In the genomic region with DNA sequence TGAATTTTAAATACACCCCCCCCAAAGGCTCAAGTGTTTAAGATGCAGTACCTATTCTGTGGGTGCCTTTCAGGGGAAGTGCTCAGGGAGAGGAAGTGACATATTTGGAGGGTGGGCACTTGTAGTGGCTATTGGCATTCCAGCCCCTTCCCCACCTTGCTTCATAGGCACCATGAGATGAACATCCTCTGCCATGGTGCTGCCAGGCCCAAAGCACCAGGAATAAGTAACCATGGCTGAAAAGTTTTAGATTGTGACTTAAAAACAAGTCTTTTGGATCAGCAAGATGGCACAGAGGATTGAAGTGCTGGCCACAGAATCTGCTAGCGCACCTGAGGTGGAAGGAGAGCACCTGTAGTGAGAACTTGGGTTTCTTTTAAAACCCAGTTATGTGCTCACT, we compare ENCODE assay signal across 13 mouse cellular contexts.
"Had no signal": no experiment of that assay in that cellular context is flagged by ENCODE, and none has a peak within 500 bp of the region (broad histone marks: within the 10 kb centered on the region; RNA-seq: fewer than 3 reads in every experiment).

No protein-coding gene starts in this region.

- H3K27me3 ChIP-seq: embryonic facial prominence, embryonic 12.5 days; embryonic facial prominence, embryonic 13.5 days; embryonic facial prominence, embryonic 15.5 days; forebrain, embryonic 12.5 days; forebrain, embryonic 13.5 days; forebrain, embryonic 15.5 days had no signal

- H3K4me1 ChIP-seq: embryonic facial prominence, embryonic 10.5 days; embryonic facial prominence, embryonic 12.5 days; embryonic facial prominence, embryonic 13.5 days; embryonic facial prominence, embryonic 15.5 days; forebrain, embryonic 10.5 days; forebrain, embryonic 12.5 days; forebrain, embryonic 13.5 days; forebrain, embryonic 15.5 days had no signal

- H3K4me3 ChIP-seq: embryonic facial prominence, embryonic 10.5 days; embryonic facial prominence, embryonic 12.5 days; embryonic facial prominence, embryonic 13.5 days; embryonic facial prominence, embryonic 15.5 days; erythroblast, embryonic 14.5 days; forebrain, embryonic 10.5 days; forebrain, embryonic 12.5 days; forebrain, embryonic 13.5 days; forebrain, embryonic 15.5 days; gastrocnemius, adult 2 months; heart, adult 2 months had no signal

- H3K36me3 ChIP-seq: embryonic facial prominence, embryonic 10.5 days; embryonic facial prominence, embryonic 12.5 days; embryonic facial prominence, embryonic 13.5 days; embryonic facial prominence, embryonic 15.5 days; forebrain, embryonic 10.5 days; forebrain, embryonic 12.5 days; forebrain, embryonic 15.5 days had no signal

- H3K27ac ChIP-seq: embryonic facial prominence, embryonic 10.5 days; embryonic facial prominence, embryonic 12.5 days; embryonic facial prominence, embryonic 13.5 days; embryonic facial prominence, embryonic 15.5 days; forebrain, embryonic 10.5 days; forebrain, embryonic 12.5 days; forebrain, embryonic 13.5 days; forebrain, embryonic 15.5 days; gastrocnemius, adult 2 months; heart, adult 2 months had no signal

- H3K9me3 ChIP-seq: embryonic facial prominence, embryonic 10.5 days; embryonic facial prominence, embryonic 12.5 days; embryonic facial prominence, embryonic 13.5 days; embryonic facial prominence, embryonic 15.5 days; forebrain, embryonic 10.5 days; forebrain, embryonic 12.5 days; forebrain, embryonic 13.5 days; forebrain, embryonic 15.5 days had no signal

- DNase-seq: gastrocnemius, postnatal 25 days; gastrocnemius, postnatal 36 days had no signal
